Mouse (Mus musculus): ENCODE measurements around the gene Tmcc1. TPM values are rescaled to one million over a fixed set of nuclear protein-coding genes. Genes with fewer than 3 reads are reported as not detected.
A peak's percentile ranks its signal among the peaks of the same experiment; 100 is the strongest.
"Not testable (repeated sequence)": the region's sequence is repeated elsewhere in the genome, so short reads cannot be mapped to it uniquely, and the experiment has no call there.

The Tmcc1 gene
- 11.8 and 14.6 TPM in 2 replicates for polyA plus RNA-seq (2014; fragmentation: Nextera tagmentation; extraction: Ambion mirVana)

GRCm38 (mm10) chr6:116193394-116194393, at the start of gene Tmcc1:
Gene Tmcc1 (minus strand): TSS chr6:116193486.
- peak within 1 kb of the TSS; percentile 88 for H3K9ac ChIP-seq (ENCODE audit: low read length)
- no peaks in the 10 kb centered on the region for H3K9me3 ChIP-seq (ENCODE audit: control insufficient read depth, low read length)
- H3K36me3 ChIP-seq (ENCODE audit: control insufficient read depth, insufficient read depth, low read length): no peaks in the 10 kb centered on the region
- 0 out of 2 replicates have a peak, but pooled peaks cover 2% of the 10 kb centered on the region for H3K27me3 ChIP-seq (replicated peaks; ENCODE audit: control insufficient read depth, insufficient read depth, low read length)
- peaks cover 18% of the 10 kb centered on the region for H3K4me1 ChIP-seq (replicated peaks; ENCODE audit: control insufficient read depth, insufficient read depth, low read length)
- DNase-seq (ENCODE audit: low spot score) (peak; percentile 99), ATAC-seq (replicated peaks; ENCODE audit: low FRiP score, low TSS enrichment, low read depth) (peak; percentile 94)
- peak within 1 kb of the TSS; percentile 71 for H3K4me3 ChIP-seq (ENCODE audit: low read depth, low read length)
- WGBS: under 1% methylated on average over 52 of the region's 68 CpGs
- H3K27ac ChIP-seq (ENCODE audit: low read depth): peak within 1 kb of the TSS; percentile 73
- peak within 1 kb of the TSS; percentile 68 for H3K4me2 ChIP-seq (ENCODE audit: low read length)

GRCm38 (mm10) chr6:116240371-116240770, 47.1 kb upstream of the Tmcc1 start:
- Histone ChIP-seq H3K27ac (ENCODE audit: low read depth) (no peak overlapping the region), H3K36me3 (ENCODE audit: control insufficient read depth, insufficient read depth, low read length) (peaks cover 70% of the 10 kb centered on the region), H3K4me3 (ENCODE audit: low read depth, low read length) (no peak overlapping the region), H3K9ac (ENCODE audit: low read length) (no peak overlapping the region), H3K9me3 (ENCODE audit: control insufficient read depth, low read length) (no peaks in the 10 kb centered on the region), H3K27me3 (replicated peaks; ENCODE audit: control insufficient read depth, insufficient read depth, low read length) (no peaks in the 10 kb centered on the region), H3K4me1 (replicated peaks; ENCODE audit: control insufficient read depth, insufficient read depth, low read length) (no peaks in the 10 kb centered on the region), H3K4me2 (ENCODE audit: low read length) (no peak overlapping the region)
- DNase-seq (ENCODE audit: low spot score): no peak
- WGBS: 78% methylated on average over 2 of the region's 2 CpGs
- ATAC-seq (replicated peaks; ENCODE audit: low FRiP score, low TSS enrichment, low read depth): no peak

- Histone ChIP-seq H3K4me3 (ENCODE audit: low read depth, low read length) (no peak overlapping the region), H3K4me1 (replicated peaks; ENCODE audit: control insufficient read depth, insufficient read depth, low read length) (no peaks in the 10 kb centered on the region), H3K4me2 (ENCODE audit: low read length) (no peak overlapping the region), H3K36me3 (ENCODE audit: control insufficient read depth, insufficient read depth, low read length) (peaks cover 66% of the 10 kb centered on the region), H3K27ac (ENCODE audit: low read depth) (no peak overlapping the region), H3K9me3 (ENCODE audit: control insufficient read depth, low read length) (no peaks in the 10 kb centered on the region), H3K27me3 (replicated peaks; ENCODE audit: control insufficient read depth, insufficient read depth, low read length) (no peaks in the 10 kb centered on the region), H3K9ac (ENCODE audit: low read length) (no peak overlapping the region)
- WGBS: 93% methylated on average over 5 of the region's 5 CpGs
- DNase-seq (ENCODE audit: low spot score) (no peak), ATAC-seq (replicated peaks; ENCODE audit: low FRiP score, low TSS enrichment, low read depth) (no peak)
Observed at GRCm38 (mm10) chr6:116238083-116238482, 44.8 kb upstream of the Tmcc1 start.

- DNase-seq (ENCODE audit: low spot score) (no peak), ATAC-seq (replicated peaks; ENCODE audit: low FRiP score, low TSS enrichment, low read depth) (no peak)
- no peak overlapping the region for H3K4me3 ChIP-seq (ENCODE audit: low read depth, low read length)
- H3K4me1 ChIP-seq (replicated peaks; ENCODE audit: control insufficient read depth, insufficient read depth, low read length): no peaks in the 10 kb centered on the region
- H3K27me3 ChIP-seq (replicated peaks; ENCODE audit: control insufficient read depth, insufficient read depth, low read length): no peaks in the 10 kb centered on the region
- 89% methylated on average over 5 of the region's 5 CpGs for WGBS
- peaks cover 71% of the 10 kb centered on the region for H3K36me3 ChIP-seq (ENCODE audit: control insufficient read depth, insufficient read depth, low read length)
- H3K9ac ChIP-seq (ENCODE audit: low read length): no peak overlapping the region
- H3K4me2 ChIP-seq (ENCODE audit: low read length): no peak overlapping the region
- no peak overlapping the region for H3K27ac ChIP-seq (ENCODE audit: low read depth)
- no peaks in the 10 kb centered on the region for H3K9me3 ChIP-seq (ENCODE audit: control insufficient read depth, low read length)
Observed at GRCm38 (mm10) chr6:116235336-116235735, 42.0 kb upstream of the Tmcc1 start.

- not testable (repeated sequence) for ATAC-seq (replicated peaks; ENCODE audit: low FRiP score, low TSS enrichment, low read depth); H3K9ac ChIP-seq (ENCODE audit: low read length); H3K4me1 ChIP-seq (replicated peaks; ENCODE audit: control insufficient read depth, insufficient read depth, low read length); DNase-seq (ENCODE audit: low spot score); H3K27ac ChIP-seq (ENCODE audit: low read depth); H3K4me3 ChIP-seq (ENCODE audit: low read depth, low read length); H3K9me3 ChIP-seq (ENCODE audit: control insufficient read depth, low read length); H3K4me2 ChIP-seq (ENCODE audit: low read length); H3K27me3 ChIP-seq (replicated peaks; ENCODE audit: control insufficient read depth, insufficient read depth, low read length)
- 94% methylated on average over 2 of the region's 2 CpGs for WGBS
- H3K36me3 ChIP-seq (ENCODE audit: control insufficient read depth, insufficient read depth, low read length): peaks cover 69% of the 10 kb centered on the region
Observed at GRCm38 (mm10) chr6:116234821-116235220, 41.5 kb upstream of the Tmcc1 start.

GRCm38 (mm10) chr6:116228785-116229525, 35.7 kb upstream of the Tmcc1 start:
- Histone ChIP-seq H3K4me1 (replicated peaks; ENCODE audit: control insufficient read depth, insufficient read depth, low read length) (no peaks in the 10 kb centered on the region), H3K27me3 (replicated peaks; ENCODE audit: control insufficient read depth, insufficient read depth, low read length) (no peaks in the 10 kb centered on the region), H3K27ac (ENCODE audit: low read depth) (no peak overlapping the region), H3K4me3 (ENCODE audit: low read depth, low read length) (no peak overlapping the region), H3K9ac (ENCODE audit: low read length) (no peak overlapping the region), H3K9me3 (ENCODE audit: control insufficient read depth, low read length) (no peaks in the 10 kb centered on the region), H3K4me2 (ENCODE audit: low read length) (no peak overlapping the region), H3K36me3 (ENCODE audit: control insufficient read depth, insufficient read depth, low read length) (peaks cover 71% of the 10 kb centered on the region)
- 62% methylated on average over 12 of the region's 12 CpGs for WGBS
- ATAC-seq (replicated peaks; ENCODE audit: low FRiP score, low TSS enrichment, low read depth) (no peak), DNase-seq (ENCODE audit: low spot score) (peak; percentile 75)

GRCm38 (mm10) chr6:116227767-116228166, 34.5 kb upstream of the Tmcc1 start:
- H3K9ac ChIP-seq (ENCODE audit: low read length): no peak overlapping the region
- no peak overlapping the region for H3K4me3 ChIP-seq (ENCODE audit: low read depth, low read length)
- WGBS: 85% methylated on average over 11 of the region's 11 CpGs
- no peak overlapping the region for H3K4me2 ChIP-seq (ENCODE audit: low read length)
- H3K9me3 ChIP-seq (ENCODE audit: control insufficient read depth, low read length): no peaks in the 10 kb centered on the region
- H3K27ac ChIP-seq (ENCODE audit: low read depth): no peak overlapping the region
- DNase-seq (ENCODE audit: low spot score) (no peak), ATAC-seq (replicated peaks; ENCODE audit: low FRiP score, low TSS enrichment, low read depth) (no peak)
- H3K36me3 ChIP-seq (ENCODE audit: control insufficient read depth, insufficient read depth, low read length): peaks cover 75% of the 10 kb centered on the region
- no peaks in the 10 kb centered on the region for H3K4me1 ChIP-seq (replicated peaks; ENCODE audit: control insufficient read depth, insufficient read depth, low read length)
- no peaks in the 10 kb centered on the region for H3K27me3 ChIP-seq (replicated peaks; ENCODE audit: control insufficient read depth, insufficient read depth, low read length)

GRCm38 (mm10) chr6:116207729-116208534, 14.6 kb upstream of the Tmcc1 start, which contains the start of gene Washc2:
Gene Washc2 (plus strand): TSS chr6:116208038.
- DNase-seq (ENCODE audit: low spot score) (peak; percentile 99), ATAC-seq (replicated peaks; ENCODE audit: low FRiP score, low TSS enrichment, low read depth) (peak; percentile 99)
- Histone ChIP-seq H3K4me3 (ENCODE audit: low read depth, low read length) (peak within 1 kb of the TSS; percentile 87), H3K4me1 (replicated peaks; ENCODE audit: control insufficient read depth, insufficient read depth, low read length) (peaks cover 10% of the 10 kb centered on the region; the same call in 1 of the 2 replicates), H3K9ac (ENCODE audit: low read length) (peak within 1 kb of the TSS; percentile 79), H3K27ac (ENCODE audit: low read depth) (peak within 1 kb of the TSS; percentile 81), H3K27me3 (replicated peaks; ENCODE audit: control insufficient read depth, insufficient read depth, low read length) (no peaks in the 10 kb centered on the region), H3K4me2 (ENCODE audit: low read length) (peak within 1 kb of the TSS; percentile 87), H3K36me3 (ENCODE audit: control insufficient read depth, insufficient read depth, low read length) (peaks cover 17% of the 10 kb centered on the region), H3K9me3 (ENCODE audit: control insufficient read depth, low read length) (no peaks in the 10 kb centered on the region)
- 1% methylated on average over 50 of the region's 51 CpGs for WGBS

Measured in intestine, embryonic 14.5 days (tissue).